Mouse (Mus musculus): ENCODE measurements at regions not wholly inside any gene's neighbourhood (a gene's known extent, or its start where the extent isn't known, plus 50 kb on each side); places are given as distances from the start of the nearest gene placed in this dataset.

DNA sequence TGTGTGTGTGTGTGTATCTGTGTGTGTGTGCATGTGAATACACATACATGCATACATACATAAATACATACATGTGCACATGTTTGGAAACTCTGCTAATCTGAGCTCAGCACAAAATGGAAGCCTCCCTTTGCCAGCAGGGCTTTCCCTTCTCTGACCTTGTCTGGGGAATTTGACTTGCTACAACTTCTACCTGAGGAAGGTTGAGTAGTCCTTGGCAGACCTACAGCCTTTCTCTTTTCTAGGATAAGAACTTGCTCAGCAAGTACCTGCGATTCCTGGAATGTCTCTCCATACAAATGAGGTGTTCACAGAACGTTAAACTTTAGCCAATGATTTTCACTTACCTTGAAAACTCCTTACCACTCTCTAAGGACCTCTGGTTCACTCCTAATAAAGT is 472.7 kb upstream of the Nr2f2 start:
- no peak for ATAC-seq (ENCODE audit: insufficient number of reproducible peaks, low FRiP score, low TSS enrichment)

DNA sequence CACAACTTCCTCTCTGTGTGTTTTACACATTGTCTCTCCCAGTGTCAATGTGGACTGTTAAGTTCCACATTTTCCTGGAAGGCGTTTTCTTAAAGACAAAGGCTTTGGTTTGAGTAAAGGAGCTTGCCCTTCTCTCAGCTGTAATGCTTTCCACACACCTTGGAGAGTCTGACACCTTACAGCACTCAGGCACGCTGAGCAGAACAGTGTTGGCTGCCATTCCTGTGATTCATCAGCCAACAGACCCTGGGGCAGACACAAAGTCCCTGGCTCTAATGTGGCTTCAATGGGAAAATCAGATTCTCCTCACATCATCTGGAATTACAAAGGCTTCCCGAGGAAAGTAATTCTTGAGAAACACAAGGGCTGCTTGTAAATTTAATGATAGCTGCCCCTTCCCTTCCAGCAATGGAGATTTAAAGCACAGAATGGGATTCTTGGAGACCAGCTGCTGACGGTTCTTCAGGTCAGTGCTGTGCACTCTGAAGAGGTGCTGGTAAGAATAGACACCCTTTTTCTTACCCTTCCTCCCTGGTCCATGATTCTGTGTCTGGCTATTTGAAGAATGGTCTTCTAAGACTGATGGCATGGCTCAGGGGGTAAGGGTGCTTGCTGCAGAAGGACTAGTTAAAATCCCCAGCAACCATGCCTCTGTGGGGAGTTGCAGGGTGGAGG is 468.4 kb upstream of the Nr2f2 start:
- no peak for ATAC-seq (ENCODE audit: insufficient number of reproducible peaks, low FRiP score, low TSS enrichment)

DNA sequence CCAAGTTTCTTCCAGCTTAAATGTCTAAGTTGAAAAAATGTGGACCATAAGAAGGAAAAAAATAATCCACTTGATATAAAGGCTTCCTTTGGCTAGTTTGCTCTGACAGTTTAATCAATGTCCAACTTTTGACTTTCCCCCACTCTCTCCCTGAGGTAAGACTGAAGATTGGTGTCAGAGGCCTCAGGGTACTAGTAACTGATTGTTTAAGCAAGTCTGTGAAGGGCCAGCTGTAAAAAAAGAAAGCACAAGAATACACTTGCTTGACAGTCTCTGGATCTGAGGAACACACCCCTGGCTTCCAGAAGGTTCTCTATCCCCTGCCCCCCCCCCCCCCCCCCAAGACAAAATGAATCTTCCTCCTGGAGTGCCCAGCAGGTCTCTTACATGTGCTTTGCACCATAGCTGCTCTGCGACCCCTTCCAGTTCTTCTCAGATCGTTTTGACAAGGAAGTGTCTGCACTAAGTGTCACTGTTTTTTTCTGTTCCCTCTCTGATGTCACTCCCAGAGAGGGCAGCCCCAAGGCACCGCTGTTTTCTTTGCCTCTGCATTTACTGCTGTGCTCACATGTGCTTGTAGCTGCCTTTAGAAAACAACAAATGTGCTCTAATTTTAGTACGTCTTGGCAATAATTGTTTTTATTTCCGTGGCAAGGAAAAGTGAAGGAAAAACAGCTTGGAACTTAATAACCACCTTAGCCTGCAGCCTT is 462.1 kb upstream of the Nr2f2 start:
- no peak for ATAC-seq (ENCODE audit: insufficient number of reproducible peaks, low FRiP score, low TSS enrichment)

DNA sequence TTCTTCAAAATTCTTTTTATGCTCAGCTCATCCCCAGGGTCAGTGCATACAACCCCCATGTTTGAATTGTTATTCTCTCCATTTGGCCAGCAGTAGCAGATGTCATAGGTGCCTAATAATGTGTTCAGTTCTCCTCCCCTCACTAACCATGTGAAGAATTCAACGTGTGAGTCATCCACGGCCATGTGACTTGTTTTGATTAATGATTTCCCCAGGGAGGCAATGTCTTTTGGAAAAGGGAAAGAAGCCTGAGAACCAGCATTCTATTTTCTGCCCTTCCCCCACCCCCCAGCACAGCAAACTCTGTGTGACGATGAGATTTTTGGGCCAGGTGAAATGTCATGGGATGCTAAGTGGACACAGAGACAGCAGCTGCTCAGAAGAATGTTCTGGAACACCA is 459.5 kb upstream of the Nr2f2 start:
- no peak for ATAC-seq (ENCODE audit: insufficient number of reproducible peaks, low FRiP score, low TSS enrichment)

DNA sequence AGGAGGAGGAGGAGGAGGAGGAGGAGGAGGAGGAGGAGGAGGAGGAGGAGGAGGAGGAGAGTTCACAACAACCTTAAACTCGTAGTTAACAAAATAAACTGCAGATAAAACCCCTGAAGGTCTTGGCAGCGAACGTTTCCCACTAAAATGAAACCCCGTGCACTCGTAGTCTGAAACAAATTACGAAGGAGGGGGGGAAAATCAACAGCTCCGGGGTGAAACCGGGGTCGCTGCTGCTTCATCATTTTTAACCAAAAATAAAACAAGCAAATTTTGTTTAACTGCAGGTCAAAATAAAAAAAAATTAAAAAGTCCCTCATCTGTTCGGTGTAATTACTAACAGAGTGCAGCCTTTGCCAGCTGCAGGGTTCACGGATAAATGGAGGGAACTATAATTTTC is 456.5 kb upstream of the Nr2f2 start:
- no peak for ATAC-seq (ENCODE audit: insufficient number of reproducible peaks, low FRiP score, low TSS enrichment)

DNA sequence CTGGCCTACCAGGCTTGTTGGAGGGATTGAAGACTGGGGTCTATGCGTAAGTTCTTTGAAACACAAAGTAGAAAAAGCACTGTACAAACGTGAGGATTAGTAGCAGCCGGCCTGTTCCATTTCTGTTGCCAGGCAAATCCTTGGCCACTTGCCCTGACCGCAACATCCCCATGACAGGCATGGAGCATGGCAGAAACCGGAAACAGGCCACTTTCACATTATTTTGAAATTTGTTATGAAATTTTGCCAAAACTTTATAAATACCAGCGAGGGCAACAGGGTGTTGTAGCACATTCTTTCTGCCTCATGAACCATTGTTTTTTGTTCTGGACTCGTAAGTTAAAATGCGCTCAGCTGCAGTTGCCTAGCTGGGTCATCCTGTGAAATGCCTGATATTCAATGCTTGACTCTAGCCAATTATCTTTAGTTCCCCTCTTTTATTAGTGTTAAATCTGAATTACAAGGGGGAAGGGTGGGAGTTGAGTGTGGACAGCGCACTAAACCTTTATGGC is 455.8 kb upstream of the Nr2f2 start:
- no peak for ATAC-seq (ENCODE audit: insufficient number of reproducible peaks, low FRiP score, low TSS enrichment)

DNA sequence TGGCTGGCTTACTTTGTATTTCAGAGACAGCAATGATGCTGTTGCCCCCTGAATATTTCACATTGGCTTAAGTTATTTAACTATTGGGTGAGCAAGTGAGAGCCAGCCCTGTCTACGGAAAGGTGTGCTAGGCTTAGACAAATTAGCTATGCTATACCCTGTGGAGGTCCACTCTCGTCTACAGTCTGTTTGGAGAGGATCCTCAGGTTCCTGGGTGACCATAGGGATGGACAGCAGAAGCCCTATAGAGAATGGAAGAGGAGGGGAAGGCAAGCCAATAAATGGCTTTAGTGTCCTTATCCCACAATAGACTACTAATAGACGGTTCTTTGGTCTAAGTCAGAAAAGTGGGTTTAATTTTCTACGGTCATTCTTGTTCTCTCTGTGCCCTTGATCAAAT is 455.3 kb upstream of the Nr2f2 start:
- no peak for ATAC-seq (ENCODE audit: insufficient number of reproducible peaks, low FRiP score, low TSS enrichment)

DNA sequence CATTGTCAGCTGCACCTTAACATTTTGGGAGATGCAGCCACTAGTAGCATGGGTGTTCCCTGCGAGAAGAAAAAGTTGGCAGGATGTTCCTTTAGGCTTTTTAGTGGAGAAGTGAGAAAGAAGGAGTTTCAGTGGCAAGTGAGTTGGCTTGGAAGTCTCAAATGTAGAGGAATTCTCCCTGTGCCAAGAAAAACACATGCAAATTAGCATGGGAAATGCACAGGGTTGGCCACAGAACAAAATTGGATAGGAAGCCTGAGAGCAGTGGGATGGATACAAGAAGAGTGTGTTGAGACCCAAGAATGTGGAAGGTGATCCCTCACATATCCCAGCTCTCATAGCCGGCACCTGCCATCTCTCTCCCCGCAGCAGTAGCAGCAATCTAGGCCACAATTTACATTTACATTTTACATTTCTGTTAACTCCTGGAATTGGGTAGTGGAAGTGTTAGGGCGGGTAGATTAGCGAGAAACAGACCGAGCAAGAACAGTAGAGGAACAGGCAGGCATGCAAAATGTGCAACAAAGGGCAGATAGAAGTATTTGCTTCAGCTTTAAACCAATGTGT is 450.9 kb upstream of the Nr2f2 start:
- ATAC-seq (ENCODE audit: insufficient number of reproducible peaks, low FRiP score, low TSS enrichment): no peak

DNA sequence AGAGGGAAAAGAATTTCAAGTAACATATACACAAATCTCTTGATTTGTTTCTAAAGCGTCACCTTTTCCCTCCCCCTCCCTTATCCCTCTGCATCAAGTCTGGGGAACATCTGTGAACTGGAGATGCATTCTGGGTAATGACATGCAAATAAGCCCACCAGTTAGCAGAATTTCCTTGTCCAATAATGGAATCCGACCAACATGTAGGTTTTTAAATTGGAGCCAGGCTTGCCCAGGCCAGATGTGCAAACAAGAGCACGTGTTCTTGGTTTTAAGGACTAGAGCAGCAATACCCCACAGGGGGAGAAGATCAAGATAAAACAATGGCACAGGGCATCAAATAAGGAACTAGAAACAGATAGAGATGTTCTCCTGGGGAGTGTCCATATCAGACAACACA is 447.9 kb upstream of the Nr2f2 start:
- no peak for ATAC-seq (ENCODE audit: insufficient number of reproducible peaks, low FRiP score, low TSS enrichment)

DNA sequence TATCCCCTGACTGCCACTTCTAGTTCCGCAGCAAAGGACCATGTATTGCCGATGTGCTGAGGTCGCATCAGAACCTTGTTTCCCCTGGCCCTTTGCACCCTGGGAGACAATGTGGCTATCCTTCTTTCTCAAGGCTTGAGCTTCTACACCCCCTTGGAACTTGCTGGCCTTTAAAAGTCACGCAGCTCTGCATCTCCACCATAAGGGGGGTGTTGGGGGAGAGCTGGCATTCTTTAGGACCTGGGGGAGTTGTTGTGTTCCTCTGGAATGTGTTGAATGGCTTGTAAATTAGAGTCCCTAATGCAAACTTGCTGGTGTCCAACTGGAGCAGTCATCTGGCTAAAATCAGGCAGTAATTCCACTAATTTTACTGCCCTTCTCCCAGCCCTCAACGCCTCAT is 446.6 kb upstream of the Nr2f2 start:
- ATAC-seq (ENCODE audit: insufficient number of reproducible peaks, low FRiP score, low TSS enrichment): no peak

DNA sequence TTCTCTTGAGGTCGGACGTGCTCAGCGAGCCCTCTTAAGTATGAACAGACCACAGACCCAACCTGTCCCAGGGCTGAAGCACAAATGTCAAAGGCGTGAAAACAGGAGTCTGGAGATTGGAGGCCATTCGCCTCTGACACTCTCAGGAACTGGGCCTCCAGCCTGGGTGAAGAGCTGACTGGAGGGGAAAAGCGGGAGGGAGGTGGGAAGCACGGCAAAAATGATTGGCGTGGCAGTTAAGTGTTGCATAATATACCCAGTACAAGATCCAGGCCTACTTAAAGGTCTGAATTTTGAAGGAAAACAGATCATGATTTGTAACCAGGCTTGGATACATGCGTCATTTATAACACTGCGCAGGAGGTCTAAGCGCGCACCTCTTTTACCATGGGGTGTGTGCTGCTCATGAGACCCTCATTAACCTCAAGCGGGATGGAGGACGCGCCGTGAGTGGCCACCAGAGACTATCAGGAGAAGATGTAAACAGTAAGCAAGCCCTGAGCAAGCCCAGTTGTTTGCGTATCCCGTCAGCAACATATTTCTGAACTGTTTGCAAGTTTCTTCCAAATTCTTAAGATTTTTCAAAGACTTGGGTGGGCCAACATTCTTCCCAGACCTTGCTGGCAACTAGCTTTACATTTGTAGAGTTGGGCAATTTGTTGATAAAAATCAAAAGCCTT is 444.0 kb upstream of the Nr2f2 start:
- ATAC-seq (ENCODE audit: insufficient number of reproducible peaks, low FRiP score, low TSS enrichment): no peak

DNA sequence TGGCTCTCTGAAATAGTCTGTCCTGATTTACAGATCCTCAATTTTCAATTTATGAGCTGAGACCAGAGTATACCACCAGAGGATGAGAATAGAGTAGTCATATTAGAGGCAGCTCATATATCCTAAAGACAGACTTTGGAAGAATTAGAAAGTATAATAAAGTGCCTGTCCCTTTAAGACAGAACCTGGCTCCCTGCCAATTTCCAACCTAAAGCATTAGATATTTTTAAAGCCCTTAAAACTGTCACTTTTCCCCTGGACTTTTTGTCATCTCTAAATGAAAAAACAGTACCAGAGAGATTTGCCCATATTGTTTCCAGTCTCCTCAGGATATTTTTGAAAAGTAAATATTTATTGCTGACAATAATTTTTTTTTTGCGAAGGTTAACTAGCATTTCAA is 437.7 kb upstream of the Nr2f2 start:
- no peak for ATAC-seq (ENCODE audit: insufficient number of reproducible peaks, low FRiP score, low TSS enrichment)

DNA sequence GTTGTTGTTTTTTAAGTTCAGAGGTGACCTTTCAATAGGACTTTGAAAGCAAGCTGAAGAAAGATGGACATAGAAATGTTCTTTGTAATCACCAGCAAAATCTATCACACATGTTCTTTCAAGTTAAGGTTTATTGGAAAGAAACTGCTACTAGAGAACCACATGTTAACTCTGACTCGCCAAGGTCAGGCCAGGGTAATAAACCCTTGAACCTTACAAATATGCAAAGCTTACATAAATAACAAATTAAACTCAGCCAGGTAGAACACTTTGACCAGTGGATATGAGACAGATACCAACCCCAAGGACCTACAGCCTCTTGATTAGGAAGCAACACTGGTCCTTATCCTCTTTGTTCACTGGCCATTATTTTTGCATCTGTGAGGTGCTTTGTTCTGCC is 433.4 kb upstream of the Nr2f2 start:
- ATAC-seq (ENCODE audit: insufficient number of reproducible peaks, low FRiP score, low TSS enrichment): no peak

DNA sequence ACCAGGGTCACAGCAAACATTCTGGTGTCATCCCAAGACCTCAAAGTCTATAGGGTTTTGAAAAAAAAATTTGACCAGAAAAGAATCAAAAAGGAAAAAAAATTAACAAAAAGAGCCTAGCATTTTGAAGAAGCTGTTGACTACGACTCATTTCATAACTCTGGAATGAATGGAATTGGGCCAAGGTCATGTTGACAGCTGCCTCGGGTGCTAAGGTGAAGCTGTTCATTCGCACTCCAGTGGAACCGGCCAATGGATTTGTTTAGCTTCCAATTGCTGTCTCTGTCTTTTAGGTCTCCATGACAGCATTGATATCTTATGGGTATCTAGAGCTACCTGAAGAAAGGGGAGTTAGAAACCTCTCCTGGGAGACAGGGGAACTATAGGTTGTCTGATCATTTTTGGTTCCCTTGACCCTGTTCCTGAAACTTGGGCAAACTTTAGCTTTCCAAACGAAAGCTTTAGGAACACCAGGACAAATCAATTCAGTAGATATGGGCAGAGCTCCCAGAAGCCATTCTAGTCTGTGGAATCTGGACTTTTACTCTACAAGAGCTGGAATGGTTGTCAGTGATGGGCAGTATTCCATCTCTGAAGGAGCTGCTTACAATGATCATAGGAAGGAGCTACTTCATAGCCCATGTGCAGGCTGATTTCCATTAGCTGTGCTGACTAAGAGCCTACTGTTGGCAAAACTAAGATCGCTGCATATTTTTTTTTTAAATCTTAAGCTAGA is 432.7 kb upstream of the Nr2f2 start:
- ATAC-seq (ENCODE audit: insufficient number of reproducible peaks, low FRiP score, low TSS enrichment): no peak

DNA sequence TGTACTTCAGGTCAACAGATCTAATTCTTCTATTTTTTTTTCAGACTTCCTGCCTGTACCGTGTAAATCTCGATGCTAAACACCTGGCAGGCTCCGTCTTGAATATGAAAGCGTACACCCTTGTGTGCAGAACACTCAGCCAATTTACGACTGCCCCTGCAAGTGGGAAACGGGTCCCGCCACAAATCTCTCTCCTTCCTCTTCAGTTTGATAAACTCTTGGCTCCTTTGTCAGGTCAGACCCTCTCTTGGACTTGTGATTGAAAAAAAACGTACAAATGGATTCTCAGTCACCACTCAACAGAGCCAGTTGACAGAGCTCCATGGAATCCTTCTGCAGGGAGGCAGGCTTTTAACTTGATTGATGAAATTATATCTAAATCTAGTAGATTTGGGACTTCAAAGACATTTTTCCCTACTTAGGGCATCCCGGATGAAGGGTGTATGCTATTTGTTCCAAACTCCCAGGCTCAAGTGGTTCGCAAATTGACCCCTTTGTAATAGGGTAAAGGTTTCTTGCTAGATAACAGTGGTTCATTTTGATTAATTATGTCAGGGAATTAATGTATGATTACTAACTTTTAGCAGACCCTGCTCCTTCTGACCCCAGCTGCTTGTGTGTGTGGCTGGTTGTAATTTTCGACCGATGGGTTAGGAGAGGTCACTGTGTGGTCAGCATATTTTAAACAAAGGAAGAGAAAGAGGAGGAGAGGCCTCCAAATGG is 429.7 kb upstream of the Nr2f2 start:
- no peak for ATAC-seq (ENCODE audit: insufficient number of reproducible peaks, low FRiP score, low TSS enrichment)

DNA sequence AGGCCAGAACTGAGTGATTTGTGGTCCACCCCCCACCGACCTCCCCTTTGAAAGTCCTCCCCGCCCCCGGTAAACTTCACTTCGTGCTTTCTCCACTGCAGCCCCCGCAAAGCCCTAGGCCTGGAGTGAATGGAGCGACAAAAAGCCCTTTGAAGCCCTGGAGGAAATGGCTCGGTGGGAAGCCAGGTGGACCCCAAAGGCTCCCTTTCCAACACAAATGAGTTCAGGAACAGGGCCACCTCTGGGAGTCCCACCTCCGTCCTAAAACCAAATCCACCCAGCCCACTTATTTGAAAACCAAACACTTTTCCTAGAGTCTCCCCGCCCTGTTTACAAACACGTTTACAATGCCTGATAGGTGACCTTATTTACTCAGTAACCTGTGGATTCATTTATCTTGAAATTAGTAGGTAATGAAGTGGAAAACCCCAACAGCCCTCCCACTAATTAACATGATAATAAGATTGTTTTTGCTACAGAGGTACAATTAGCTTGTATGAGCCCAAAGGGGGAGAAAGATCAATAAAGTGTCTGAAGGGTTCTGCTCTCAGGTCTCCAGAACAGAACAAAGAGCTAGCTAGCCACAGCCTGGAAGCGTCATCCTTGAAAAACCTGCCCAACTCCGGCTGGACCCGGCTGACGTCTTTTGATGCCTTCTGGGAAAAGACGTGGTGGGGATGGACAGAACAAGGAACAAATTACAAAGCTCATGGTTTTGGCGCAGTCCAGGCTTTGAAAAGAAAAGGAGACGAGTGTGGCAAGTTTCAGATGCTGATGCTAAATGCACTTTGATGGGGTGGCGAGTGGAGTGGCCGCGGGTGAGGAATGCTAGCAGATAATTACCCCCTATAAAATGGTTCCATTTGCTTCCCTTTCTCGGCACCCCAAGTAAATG is 422.6 kb upstream of the Nr2f2 start:
- no peak for ATAC-seq (ENCODE audit: insufficient number of reproducible peaks, low FRiP score, low TSS enrichment)

DNA sequence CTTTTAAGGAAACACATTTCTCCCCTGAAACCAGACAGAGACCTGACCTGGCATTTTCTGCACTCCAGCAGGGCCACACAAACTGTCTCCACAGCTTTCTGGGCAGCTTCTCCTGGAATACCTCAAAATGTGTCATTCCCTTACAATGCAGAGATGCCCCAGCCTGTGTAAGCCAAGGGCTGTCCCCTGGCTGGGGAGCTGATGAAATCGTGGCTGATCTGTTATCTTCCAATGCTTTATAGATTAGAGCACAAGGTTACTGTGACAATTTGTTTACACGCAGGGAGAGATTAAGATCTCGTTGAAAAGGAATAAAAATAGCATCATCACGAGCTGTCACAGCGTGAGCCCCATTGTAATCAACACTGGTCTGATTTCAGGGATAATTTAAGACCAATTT is 421.4 kb upstream of the Nr2f2 start:
- no peak for ATAC-seq (ENCODE audit: insufficient number of reproducible peaks, low FRiP score, low TSS enrichment)

DNA sequence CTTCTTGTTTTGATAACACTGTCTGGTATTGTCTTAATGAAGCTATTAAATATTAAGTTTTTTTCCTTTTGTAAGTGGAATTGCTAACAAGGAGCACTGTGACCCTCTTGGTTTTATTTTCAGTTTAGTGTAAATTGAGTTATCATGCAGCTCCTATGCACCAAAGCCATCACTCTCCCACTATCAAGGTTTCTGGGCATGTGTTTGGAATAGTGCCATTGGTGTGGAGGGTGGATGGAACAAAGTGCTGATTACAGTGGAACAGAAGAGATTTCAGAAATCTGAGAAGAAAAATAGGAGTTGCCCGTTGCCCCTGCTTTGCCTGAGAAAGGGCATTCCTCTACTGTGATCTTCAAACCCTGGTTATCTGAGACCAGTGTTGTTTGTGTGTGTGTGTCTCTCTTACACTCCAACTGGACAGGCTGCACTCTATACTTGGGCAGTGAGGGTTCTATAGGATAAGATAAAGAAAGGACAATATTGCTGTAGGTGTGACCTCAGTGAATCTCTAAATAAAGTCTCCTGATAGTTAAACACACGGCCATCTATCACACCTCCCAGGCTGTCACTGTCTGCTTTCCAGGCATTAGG is 414.3 kb upstream of the Nr2f2 start:
- ATAC-seq (ENCODE audit: insufficient number of reproducible peaks, low FRiP score, low TSS enrichment): no peak

DNA sequence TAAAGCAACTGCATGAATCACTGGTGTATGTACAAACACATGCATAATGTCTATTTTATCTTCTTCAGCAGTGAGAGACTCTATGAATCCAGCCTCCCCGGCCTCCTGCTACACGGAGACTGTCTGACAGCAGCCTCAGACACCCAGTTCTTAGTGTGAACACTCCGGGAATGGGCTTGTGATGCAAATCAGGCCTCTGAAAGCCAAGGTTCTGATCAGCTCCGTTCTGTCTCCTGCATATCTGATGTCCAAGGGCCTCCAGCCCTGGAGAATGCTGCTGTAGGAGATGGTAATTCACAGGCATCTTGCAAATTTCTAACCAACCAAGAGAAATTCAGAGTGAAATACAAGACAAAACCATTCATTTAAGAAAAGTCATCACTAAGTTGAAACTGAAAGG is 411.2 kb upstream of the Nr2f2 start:
- ATAC-seq (ENCODE audit: insufficient number of reproducible peaks, low FRiP score, low TSS enrichment): no peak
